23 mouse cellular contexts compared by ENCODE assay signal in genomic region chr6:35746034-35746433, GRCm38 (mm10).
A peak's percentile ranks its signal among the peaks of the same experiment; 100 is the strongest.
DNase-seq lines count a peak whose midpoint lies in the region; ATAC-seq and TF ChIP-seq lines count a peak whose summit lies in the region.
"Had no signal": no experiment of that assay in that cellular context is flagged by ENCODE, and none has a peak within 500 bp of the region (broad histone marks: within the 10 kb centered on the region; RNA-seq: fewer than 3 reads in every experiment).

No protein-coding gene starts in this region.

- WGBS in hindbrain, postnatal 0 days, result 38% methylated on average over 1 of the region's 1 CpGs
- WGBS in hindbrain, embryonic 13.5 days, result 28% methylated on average over 1 of the region's 1 CpGs

- no peak for DNase-seq in hindbrain, postnatal 0 days (ENCODE audit: low spot score)
- DNase-seq in layer of hippocampus, adult 2 months (ENCODE audit: low spot score in 2 of 2), result no peak
- no peak for DNase-seq in layer of hippocampus, adult 9-11 months
- DNase-seq in CH12.LX (ENCODE audit: extremely low read depth) (peak; percentile 12), ZHBTc4 (ENCODE audit: low read depth, low spot score) (peak; percentile 9)
- no peak for DNase-seq in spleen, postnatal 4 days (ENCODE audit: low spot score in 2 of 2)
- DNase-seq: adrenal gland, postnatal 10 days; adrenal gland, postnatal 36 days; cerebellum, adult 18-20 months; cerebellum, adult 9-10 months; cerebellum, postnatal 25 days; gastrocnemius, postnatal 25 days; heart, adult 18-20 months; heart, postnatal 14 days; heart, postnatal 4 days had no signal

- no peak for TF ChIP-seq EP300 in CH12.LX (IDR thresholded peaks at IDR 0.05; ENCODE audit: low read length)

- TF ChIP-seq POLR2A in CH12.LX (IDR thresholded peaks at IDR 0.05; ENCODE audit: low read depth, low read length), result no peak

- H3K79me2 ChIP-seq in CH12.LX (replicated peaks; ENCODE audit: control insufficient read depth, extremely low read depth, insufficient read depth, poor library complexity, severe bottlenecking), result no peaks in the 10 kb centered on the region

- TF ChIP-seq CTCF in hindbrain, postnatal 0 days (IDR thresholded peaks at IDR 0.05; ENCODE audit: low read depth), result 0 out of 2 replicates have a peak, but pooled peaks have one; percentile 7
- peak; percentile 59 for TF ChIP-seq CTCF in layer of hippocampus, adult 2 months (conservative IDR thresholded peaks at IDR 0.05)
- peak; percentile 17 to 62; a peak in 2 of 4 replicates for TF ChIP-seq CTCF in CH12.LX (conservative IDR thresholded peaks at IDR 0.05 in 1 of 2, IDR thresholded peaks at IDR 0.05 in 1 of 2; ENCODE audit: low read depth in 2 of 2, low read length in 2 of 2)

- no peaks in the 10 kb centered on the region for H3K36me3 ChIP-seq in hindbrain, postnatal 0 days (ENCODE audit: insufficient read depth, low read length)
- H3K36me3 ChIP-seq in hindbrain, embryonic 13.5 days, result no peaks in the 10 kb centered on the region
- no peaks in the 10 kb centered on the region for H3K36me3 ChIP-seq in CH12.LX (replicated peaks in 1 of 2; ENCODE audit: control insufficient read depth in 1 of 2, insufficient read depth in 1 of 2, low read length in 1 of 2)
- H3K36me3 ChIP-seq: embryonic facial prominence, embryonic 12.5 days; embryonic facial prominence, embryonic 15.5 days; forebrain, embryonic 12.5 days; forebrain, embryonic 15.5 days; heart, embryonic 13.5 days; hindbrain, embryonic 15.5 days had no signal

- dilution Hi-C loops in CH12.LX (cut with MboI; ENCODE audit: extremely low pct_ligation_motif_present, extremely low pct_unique_long_range_greater_than_20kb, low sequenced_read_pairs), result no loop called here

- H3K4me3 ChIP-seq in hindbrain, postnatal 0 days (ENCODE audit: low read length), result no peak overlapping the region
- H3K4me3 ChIP-seq in hindbrain, embryonic 13.5 days, result no peak overlapping the region
- H3K4me3 ChIP-seq in layer of hippocampus, adult 2 months, result no peak overlapping the region
- H3K4me3 ChIP-seq in CH12.LX (replicated peaks in 1 of 3; ENCODE audit: low read depth in 2 of 3, low read length in 2 of 3, poor library complexity in 1 of 3), result no peak overlapping the region
- H3K4me3 ChIP-seq: embryonic facial prominence, embryonic 12.5 days; embryonic facial prominence, embryonic 15.5 days; forebrain, embryonic 12.5 days; forebrain, embryonic 15.5 days; heart, embryonic 13.5 days; hindbrain, embryonic 15.5 days had no signal

- no peak for ATAC-seq in hindbrain, postnatal 0 days
- no peak for ATAC-seq in hindbrain, embryonic 13.5 days (ENCODE audit: low FRiP score)
- ATAC-seq in megakaryocyte, adult 5-6 weeks (ENCODE audit: poor library complexity, severe bottlenecking), result no peak
- ATAC-seq: forebrain, embryonic 15.5 days had no signal

- in situ Hi-C loops in CH12.LX (cut with MboI; ENCODE audit: low pct_ligation_motif_present, low pct_unique_long_range_greater_than_20kb, low sequenced_read_pairs), result no loop called here

- TF ChIP-seq RAD21 in CH12.LX (IDR thresholded peaks at IDR 0.05; ENCODE audit: low read depth, low read length), result peak; percentile 56

- no peak overlapping the region for H3K4me2 ChIP-seq in hindbrain, postnatal 0 days (ENCODE audit: low read depth, low read length)
- H3K4me2 ChIP-seq in hindbrain, embryonic 13.5 days, result no peak overlapping the region
- no peak overlapping the region for H3K4me2 ChIP-seq in CH12.LX (ENCODE audit: insufficient read depth, low read depth, poor library complexity, severe bottlenecking)
- H3K4me2 ChIP-seq: embryonic facial prominence, embryonic 12.5 days; embryonic facial prominence, embryonic 15.5 days; forebrain, embryonic 12.5 days; forebrain, embryonic 15.5 days; heart, embryonic 13.5 days; hindbrain, embryonic 15.5 days had no signal

- no peak overlapping the region for H3K27ac ChIP-seq in hindbrain, postnatal 0 days
- no peak overlapping the region for H3K27ac ChIP-seq in hindbrain, embryonic 13.5 days
- H3K27ac ChIP-seq in layer of hippocampus, adult 2 months, result no peak overlapping the region
- H3K27ac ChIP-seq in CH12.LX (ENCODE audit: insufficient read depth, low read depth), result no peak overlapping the region
- H3K27ac ChIP-seq: embryonic facial prominence, embryonic 12.5 days; embryonic facial prominence, embryonic 15.5 days; forebrain, embryonic 12.5 days; forebrain, embryonic 15.5 days; heart, embryonic 13.5 days; hindbrain, embryonic 15.5 days had no signal

- no peaks in the 10 kb centered on the region for H3K4me1 ChIP-seq in hindbrain, postnatal 0 days (ENCODE audit: insufficient read depth, low read length)
- no peaks in the 10 kb centered on the region for H3K4me1 ChIP-seq in hindbrain, embryonic 13.5 days (replicated peaks)
- no peaks in the 10 kb centered on the region for H3K4me1 ChIP-seq in CH12.LX (ENCODE audit: control insufficient read depth in 1 of 2, insufficient read depth in 2 of 2)
- H3K4me1 ChIP-seq: embryonic facial prominence, embryonic 12.5 days; embryonic facial prominence, embryonic 15.5 days; forebrain, embryonic 12.5 days; forebrain, embryonic 15.5 days; heart, embryonic 13.5 days; hindbrain, embryonic 15.5 days had no signal

- H3K27me3 ChIP-seq in hindbrain, postnatal 0 days (ENCODE audit: insufficient read depth, low read length), result no peaks in the 10 kb centered on the region
- H3K27me3 ChIP-seq in hindbrain, embryonic 13.5 days, result no peaks in the 10 kb centered on the region
- H3K27me3 ChIP-seq in CH12.LX (replicated peaks), result no peaks in the 10 kb centered on the region
- H3K27me3 ChIP-seq: embryonic facial prominence, embryonic 12.5 days; embryonic facial prominence, embryonic 15.5 days; forebrain, embryonic 12.5 days; forebrain, embryonic 15.5 days; heart, embryonic 13.5 days; hindbrain, embryonic 15.5 days had no signal

- no peak overlapping the region for H3K9ac ChIP-seq in hindbrain, postnatal 0 days (replicated peaks; ENCODE audit: low read length)
- H3K9ac ChIP-seq in hindbrain, embryonic 13.5 days, result no peak overlapping the region
- H3K9ac ChIP-seq in CH12.LX (ENCODE audit: insufficient read depth, low read depth), result no peak overlapping the region
- H3K9ac ChIP-seq: embryonic facial prominence, embryonic 12.5 days; embryonic facial prominence, embryonic 15.5 days; forebrain, embryonic 12.5 days; forebrain, embryonic 15.5 days; heart, embryonic 13.5 days; hindbrain, embryonic 15.5 days had no signal

- H3K9me3 ChIP-seq in hindbrain, postnatal 0 days (ENCODE audit: low read length), result no peaks in the 10 kb centered on the region
- no peaks in the 10 kb centered on the region for H3K9me3 ChIP-seq in hindbrain, embryonic 13.5 days
- H3K9me3 ChIP-seq in CH12.LX (replicated peaks; ENCODE audit: low read length), result no peaks in the 10 kb centered on the region
- H3K9me3 ChIP-seq: embryonic facial prominence, embryonic 12.5 days; embryonic facial prominence, embryonic 15.5 days; forebrain, embryonic 12.5 days; forebrain, embryonic 15.5 days; heart, embryonic 13.5 days; hindbrain, embryonic 15.5 days had no signal

TF ChIP-seq in CH12.LX, 34 proteins besides CTCF, POLR2A, EP300 and RAD21:
- TF ChIP-seq ZNF384 (IDR thresholded peaks at IDR 0.05; ENCODE audit: low read depth, low read length) (no peak), SMC3 (IDR thresholded peaks at IDR 0.05; ENCODE audit: low read depth, low read length) (peak; percentile 49), ELF1 (IDR thresholded peaks at IDR 0.05; ENCODE audit: low read depth, low read length) (no peak)

Comparison
In these comparisons a context has a peak if more than half of its experiments do, and no peak if none do; other contexts are left out.
1. DNase-seq: peak in CH12.LX (single experiment) and ZHBTc4 (single experiment); none in hindbrain, postnatal 0 days (single experiment), layer of hippocampus, adult 2 months (0 of 2), layer of hippocampus, adult 9-11 months (single experiment) and spleen, postnatal 4 days (0 of 2).
2. CTCF ChIP-seq: peak in every context shown above with its lines; median percentile 59 in layer of hippocampus, adult 2 months; 40 in CH12.LX; 7 in hindbrain, postnatal 0 days.